Mouse (Mus musculus): ENCODE measurements around the gene Lmo3. TPM values are rescaled to one million over a fixed set of nuclear protein-coding genes. Genes with fewer than 3 reads are reported as not detected.

Gene Lmo3
- polyA plus RNA-seq, 1 experiment from 2014 or later = 7.1 TPM

DNA sequence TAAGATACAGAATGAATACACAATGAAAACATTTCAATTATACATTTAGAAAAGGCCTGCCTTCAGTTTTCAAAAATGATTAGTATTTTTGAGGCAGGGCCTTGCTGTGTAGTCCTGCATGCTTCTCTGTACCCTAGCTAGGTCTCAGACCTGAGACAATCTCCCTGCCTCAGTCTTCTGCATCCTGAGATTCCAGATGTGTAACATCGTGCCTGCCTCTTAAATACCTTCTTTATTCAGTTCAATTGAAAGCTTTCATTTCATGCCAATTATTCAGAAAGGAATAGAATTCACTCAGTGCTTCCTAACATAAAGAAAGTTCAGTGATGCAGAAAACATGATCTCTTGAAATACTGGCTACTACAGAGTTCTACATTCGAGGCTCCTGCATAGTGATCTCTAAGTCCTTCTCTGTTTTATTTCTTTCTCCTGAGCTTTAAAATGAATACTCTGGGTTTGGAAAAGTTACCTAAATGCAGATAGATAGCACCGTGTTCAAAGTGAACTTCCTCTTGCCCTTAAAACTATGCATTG is 137.2 kb downstream of the Lmo3 start:
- H3K4me2 ChIP-seq (ENCODE audit: low read depth, low read length) = no peak overlapping the region
- no peaks in the 10 kb centered on the region for H3K36me3 ChIP-seq (replicated peaks; ENCODE audit: control insufficient read depth, insufficient read depth, low read depth, low read length)
- H3K27ac ChIP-seq (replicated peaks; ENCODE audit: low read depth, low read length) = no peak overlapping the region
- no peaks in the 10 kb centered on the region for H3K4me1 ChIP-seq (ENCODE audit: control insufficient read depth, insufficient read depth, low read length)
- 56% methylated on average over 3 of the region's 3 CpGs for WGBS
- no peaks in the 10 kb centered on the region for H3K27me3 ChIP-seq (ENCODE audit: control insufficient read depth, insufficient read depth, low read length)
- H3K9me3 ChIP-seq (replicated peaks; ENCODE audit: control insufficient read depth, low read length) = no peaks in the 10 kb centered on the region
- no peak for ATAC-seq (replicated peaks; ENCODE audit: insufficient number of reproducible peaks, low FRiP score, low TSS enrichment, low read depth)
- H3K4me3 ChIP-seq (ENCODE audit: low read depth, low read length) = no peak overlapping the region
- no peak for DNase-seq (ENCODE audit: low spot score)
- no peak overlapping the region for H3K9ac ChIP-seq (replicated peaks; ENCODE audit: low read length)

GRCm38 (mm10) chr6:138437351-138437750 is 144.4 kb downstream of the Lmo3 start:
- Histone ChIP-seq H3K27me3 (ENCODE audit: control insufficient read depth, insufficient read depth, low read length) (no peaks in the 10 kb centered on the region), H3K27ac (replicated peaks; ENCODE audit: low read depth, low read length) (no peak overlapping the region), H3K4me3 (ENCODE audit: low read depth, low read length) (no peak overlapping the region), H3K4me2 (ENCODE audit: low read depth, low read length) (no peak overlapping the region), H3K9ac (replicated peaks; ENCODE audit: low read length) (no peak overlapping the region), H3K36me3 (replicated peaks; ENCODE audit: control insufficient read depth, insufficient read depth, low read depth, low read length) (no peaks in the 10 kb centered on the region), H3K4me1 (ENCODE audit: control insufficient read depth, insufficient read depth, low read length) (no peaks in the 10 kb centered on the region), H3K9me3 (replicated peaks; ENCODE audit: control insufficient read depth, low read length) (no peaks in the 10 kb centered on the region)
- no peak for ATAC-seq (replicated peaks; ENCODE audit: insufficient number of reproducible peaks, low FRiP score, low TSS enrichment, low read depth)
- no peak for DNase-seq (ENCODE audit: low spot score)
- WGBS = 79% methylated on average over 3 of the region's 3 CpGs

GRCm38 (mm10) chr6:138436813-138437212 is 145.0 kb downstream of the Lmo3 start:
- H3K4me1 ChIP-seq (ENCODE audit: control insufficient read depth, insufficient read depth, low read length) = no peaks in the 10 kb centered on the region
- H3K9me3 ChIP-seq (replicated peaks; ENCODE audit: control insufficient read depth, low read length) = no peaks in the 10 kb centered on the region
- no peak overlapping the region for H3K27ac ChIP-seq (replicated peaks; ENCODE audit: low read depth, low read length)
- H3K4me3 ChIP-seq (ENCODE audit: low read depth, low read length) = no peak overlapping the region
- H3K36me3 ChIP-seq (replicated peaks; ENCODE audit: control insufficient read depth, insufficient read depth, low read depth, low read length) = no peaks in the 10 kb centered on the region
- no peaks in the 10 kb centered on the region for H3K27me3 ChIP-seq (ENCODE audit: control insufficient read depth, insufficient read depth, low read length)
- no peak overlapping the region for H3K4me2 ChIP-seq (ENCODE audit: low read depth, low read length)
- no peak for ATAC-seq (replicated peaks; ENCODE audit: insufficient number of reproducible peaks, low FRiP score, low TSS enrichment, low read depth)
- 68% methylated on average over 3 of the region's 3 CpGs for WGBS
- DNase-seq (ENCODE audit: low spot score) = no peak
- H3K9ac ChIP-seq (replicated peaks; ENCODE audit: low read length) = no peak overlapping the region

- DNase-seq (ENCODE audit: low spot score) = no peak
- H3K9me3 ChIP-seq (replicated peaks; ENCODE audit: control insufficient read depth, low read length) = no peaks in the 10 kb centered on the region
- no peak overlapping the region for H3K4me2 ChIP-seq (ENCODE audit: low read depth, low read length)
- ATAC-seq (replicated peaks; ENCODE audit: insufficient number of reproducible peaks, low FRiP score, low TSS enrichment, low read depth) = no peak
- H3K4me1 ChIP-seq (ENCODE audit: control insufficient read depth, insufficient read depth, low read length) = peaks cover 2% of the 10 kb centered on the region; the same call in 1 of the 2 replicates
- H3K9ac ChIP-seq (replicated peaks; ENCODE audit: low read length) = no peak overlapping the region
- no peak overlapping the region for H3K27ac ChIP-seq (replicated peaks; ENCODE audit: low read depth, low read length)
- WGBS = 10% methylated on average over 6 of the region's 6 CpGs
- H3K36me3 ChIP-seq (replicated peaks; ENCODE audit: control insufficient read depth, insufficient read depth, low read depth, low read length) = no peaks in the 10 kb centered on the region
- H3K27me3 ChIP-seq (ENCODE audit: control insufficient read depth, insufficient read depth, low read length) = peaks cover 7% of the 10 kb centered on the region; the same call in 1 of the 2 replicates
- no peak overlapping the region for H3K4me3 ChIP-seq (ENCODE audit: low read depth, low read length)
These were observed 154.4 kb downstream of the Lmo3 start for GRCm38 (mm10) chr6:138427394-138427793.

DNA sequence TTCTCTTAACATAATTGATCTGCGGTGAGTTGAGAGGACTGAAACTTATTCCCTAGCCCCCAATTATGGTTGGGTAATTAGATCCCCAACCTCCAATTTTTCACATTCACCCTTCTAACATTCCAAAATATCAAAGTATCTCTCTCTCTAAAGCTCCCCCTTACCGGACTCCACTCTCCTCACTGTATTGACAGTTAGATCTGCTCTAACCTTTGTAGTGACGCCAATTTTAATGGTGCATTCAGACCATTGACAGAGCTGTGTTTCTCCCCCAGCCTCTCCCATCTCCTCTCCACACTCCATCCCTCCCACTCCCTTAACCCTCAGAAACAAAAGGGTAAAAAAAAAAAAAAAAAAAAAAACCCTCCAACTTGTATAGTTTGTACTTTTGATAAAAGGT is 154.9 kb downstream of the Lmo3 start:
- H3K27me3 ChIP-seq (ENCODE audit: control insufficient read depth, insufficient read depth, low read length) = peaks cover 7% of the 10 kb centered on the region; the same call in 1 of the 2 replicates
- WGBS = 11% methylated on average over 3 of the region's 3 CpGs
- no peak overlapping the region for H3K9ac ChIP-seq (replicated peaks; ENCODE audit: low read length)
- H3K27ac ChIP-seq (replicated peaks; ENCODE audit: low read depth, low read length) = no peak overlapping the region
- H3K4me1 ChIP-seq (ENCODE audit: control insufficient read depth, insufficient read depth, low read length) = peaks cover 2% of the 10 kb centered on the region; the same call in 1 of the 2 replicates
- H3K9me3 ChIP-seq (replicated peaks; ENCODE audit: control insufficient read depth, low read length) = no peaks in the 10 kb centered on the region
- ATAC-seq (replicated peaks; ENCODE audit: insufficient number of reproducible peaks, low FRiP score, low TSS enrichment, low read depth) (no peak), DNase-seq (ENCODE audit: low spot score) (peak; percentile 17)
- H3K4me2 ChIP-seq (ENCODE audit: low read depth, low read length) = no peak overlapping the region
- H3K4me3 ChIP-seq (ENCODE audit: low read depth, low read length) = no peak overlapping the region
- H3K36me3 ChIP-seq (replicated peaks; ENCODE audit: control insufficient read depth, insufficient read depth, low read depth, low read length) = no peaks in the 10 kb centered on the region

DNA sequence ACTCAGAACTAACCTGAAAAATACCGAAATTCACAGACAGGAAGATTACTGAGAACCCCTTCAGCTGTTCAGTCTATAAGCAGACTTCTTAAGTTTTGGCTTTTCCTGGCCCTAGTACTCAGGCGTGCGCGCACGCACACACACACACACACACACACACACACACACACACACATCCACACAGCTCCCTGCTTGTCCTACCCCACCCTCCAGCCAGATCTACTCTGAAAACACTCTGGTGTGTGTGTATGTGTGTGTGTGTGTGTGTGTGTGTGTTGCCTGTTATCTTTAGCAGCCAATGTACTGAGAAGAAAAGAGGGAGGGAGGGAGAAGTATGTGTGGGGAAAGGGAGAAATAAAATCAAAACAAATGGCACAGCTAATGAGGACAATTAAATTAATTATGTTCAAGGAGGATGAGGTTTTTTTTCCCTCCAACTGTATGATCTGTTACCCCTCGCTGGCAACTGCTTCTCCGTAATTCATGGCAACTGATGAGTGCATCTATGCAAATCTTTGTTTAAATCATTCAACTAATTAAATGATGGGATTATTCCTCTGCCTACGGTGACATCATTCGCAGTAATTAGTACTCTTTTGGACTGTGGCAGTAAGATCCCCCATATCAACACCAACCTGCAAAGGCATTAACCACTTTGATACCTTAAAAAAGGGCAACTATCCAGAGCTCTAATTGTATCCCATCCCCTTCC is 157.1 kb downstream of the Lmo3 start:
- no peak overlapping the region for H3K4me3 ChIP-seq (ENCODE audit: low read depth, low read length)
- ATAC-seq (replicated peaks; ENCODE audit: insufficient number of reproducible peaks, low FRiP score, low TSS enrichment, low read depth) (no peak), DNase-seq (ENCODE audit: low spot score) (no peak)
- no peaks in the 10 kb centered on the region for H3K9me3 ChIP-seq (replicated peaks; ENCODE audit: control insufficient read depth, low read length)
- H3K36me3 ChIP-seq (replicated peaks; ENCODE audit: control insufficient read depth, insufficient read depth, low read depth, low read length) = no peaks in the 10 kb centered on the region
- H3K4me2 ChIP-seq (ENCODE audit: low read depth, low read length) = no peak overlapping the region
- H3K4me1 ChIP-seq (ENCODE audit: control insufficient read depth, insufficient read depth, low read length) = peaks cover 2% of the 10 kb centered on the region; the same call in 1 of the 2 replicates
- WGBS = 58% methylated on average over 9 of the region's 9 CpGs
- no peak overlapping the region for H3K9ac ChIP-seq (replicated peaks; ENCODE audit: low read length)
- no peak overlapping the region for H3K27ac ChIP-seq (replicated peaks; ENCODE audit: low read depth, low read length)
- peaks cover 7% of the 10 kb centered on the region; the same call in 1 of the 2 replicates for H3K27me3 ChIP-seq (ENCODE audit: control insufficient read depth, insufficient read depth, low read length)

- H3K4me1 ChIP-seq (ENCODE audit: control insufficient read depth, insufficient read depth, low read length) = peaks cover 2% of the 10 kb centered on the region; the same call in 1 of the 2 replicates
- DNase-seq (ENCODE audit: low spot score) = peak; percentile 32
- no peaks in the 10 kb centered on the region for H3K36me3 ChIP-seq (replicated peaks; ENCODE audit: control insufficient read depth, insufficient read depth, low read depth, low read length)
- peak overlapping the region; percentile 41 for H3K9ac ChIP-seq (replicated peaks; ENCODE audit: low read length)
- WGBS = under 1% methylated on average over 15 of the region's 16 CpGs
- no peak overlapping the region for H3K27ac ChIP-seq (replicated peaks; ENCODE audit: low read depth, low read length)
- peak overlapping the region; percentile 62 for H3K4me2 ChIP-seq (ENCODE audit: low read depth, low read length)
- no peaks in the 10 kb centered on the region for H3K9me3 ChIP-seq (replicated peaks; ENCODE audit: control insufficient read depth, low read length)
- ATAC-seq (replicated peaks; ENCODE audit: insufficient number of reproducible peaks, low FRiP score, low TSS enrichment, low read depth) = no peak; the same call in 1 of the 2 replicates
- H3K27me3 ChIP-seq (ENCODE audit: control insufficient read depth, insufficient read depth, low read length) = peaks cover 7% of the 10 kb centered on the region; the same call in 1 of the 2 replicates
- peak overlapping the region; percentile 32 for H3K4me3 ChIP-seq (ENCODE audit: low read depth, low read length)
These were observed 159.0 kb downstream of the Lmo3 start for GRCm38 (mm10) chr6:138422671-138423321.
